Mouse (Mus musculus): ENCODE data around the gene Fgf16.

The Fgf16 gene

GRCm38 (mm10) chrX:105764162-105765004 lies at the start of gene Fgf16:
TSS of gene Fgf16 (plus strand) at chrX:105764279.
- DNase-seq, result peak; percentile 17

- no peak for DNase-seq
Observed at GRCm38 (mm10) chrX:105714740-105715139, 49.3 kb upstream of the Fgf16 start.

GRCm38 (mm10) chrX:105715789-105716321 lies 48.2 kb upstream of the Fgf16 start:
- DNase-seq, result no peak

GRCm38 (mm10) chrX:105718388-105718787 lies 45.7 kb upstream of the Fgf16 start:
- DNase-seq, result no peak

GRCm38 (mm10) chrX:105718943-105719342 lies 45.1 kb upstream of the Fgf16 start:
- DNase-seq, result no peak

GRCm38 (mm10) chrX:105724174-105724573 lies 39.9 kb upstream of the Fgf16 start:
- no peak for DNase-seq

GRCm38 (mm10) chrX:105762847-105763527 lies 1.1 kb upstream of the Fgf16 start:
- peak; percentile 9 for DNase-seq

GRCm38 (mm10) chrX:105763612-105764011 lies 467 bp upstream of the Fgf16 start:
- peak; percentile 17 for DNase-seq

GRCm38 (mm10) chrX:105765005-105765706 lies 1.1 kb downstream of the Fgf16 start:
- peak; percentile 2 for DNase-seq

GRCm38 (mm10) chrX:105766013-105766412 lies 1.9 kb downstream of the Fgf16 start:
- peak; percentile 1 for DNase-seq

GRCm38 (mm10) chrX:105767177-105767764 lies 3.2 kb downstream of the Fgf16 start:
- DNase-seq, result peak; percentile 21

- no peak for DNase-seq
Observed at GRCm38 (mm10) chrX:105767932-105768331, 3.9 kb downstream of the Fgf16 start.

- no peak for DNase-seq
Observed at GRCm38 (mm10) chrX:105773281-105773680, 9.2 kb downstream of the Fgf16 start.

GRCm38 (mm10) chrX:105794806-105795403 lies 30.8 kb downstream of the Fgf16 start:
- DNase-seq, result peak; percentile 6

GRCm38 (mm10) chrX:105824462-105824861 lies 60.4 kb downstream of the Fgf16 start:
- no peak for DNase-seq
